Mouse (Mus musculus) left cerebral cortex, postnatal 25 days (tissue): ENCODE data around the gene Dnah2. TPM values are rescaled to one million over a fixed set of nuclear protein-coding genes. Genes with fewer than 3 reads are reported as not detected.

Source experiments
- DNase-seq, 2 experiments: peaks; one replicate each; pipeline ENCODE4 v3.0.0; 2022; ENCODE audit warnings: low spot score in 2 of 2, mixed read lengths in 1 of 2
- intact Hi-C: fragments of 180-260 bp; cut with DNase I; formaldehyde crosslinking; loops from one replicate; pipeline ENCODE4 v1.15.1; 2025
- total RNA-seq, 2 experiments: library from RNA; stranded (reverse); gene quantifications; 2 replicates each; pipeline ENCODE4 v1.2.3; 2021

The Dnah2 gene
- total RNA-seq, 2 experiments from 2014 or later = 3.0 to 3.6 TPM

DNA sequence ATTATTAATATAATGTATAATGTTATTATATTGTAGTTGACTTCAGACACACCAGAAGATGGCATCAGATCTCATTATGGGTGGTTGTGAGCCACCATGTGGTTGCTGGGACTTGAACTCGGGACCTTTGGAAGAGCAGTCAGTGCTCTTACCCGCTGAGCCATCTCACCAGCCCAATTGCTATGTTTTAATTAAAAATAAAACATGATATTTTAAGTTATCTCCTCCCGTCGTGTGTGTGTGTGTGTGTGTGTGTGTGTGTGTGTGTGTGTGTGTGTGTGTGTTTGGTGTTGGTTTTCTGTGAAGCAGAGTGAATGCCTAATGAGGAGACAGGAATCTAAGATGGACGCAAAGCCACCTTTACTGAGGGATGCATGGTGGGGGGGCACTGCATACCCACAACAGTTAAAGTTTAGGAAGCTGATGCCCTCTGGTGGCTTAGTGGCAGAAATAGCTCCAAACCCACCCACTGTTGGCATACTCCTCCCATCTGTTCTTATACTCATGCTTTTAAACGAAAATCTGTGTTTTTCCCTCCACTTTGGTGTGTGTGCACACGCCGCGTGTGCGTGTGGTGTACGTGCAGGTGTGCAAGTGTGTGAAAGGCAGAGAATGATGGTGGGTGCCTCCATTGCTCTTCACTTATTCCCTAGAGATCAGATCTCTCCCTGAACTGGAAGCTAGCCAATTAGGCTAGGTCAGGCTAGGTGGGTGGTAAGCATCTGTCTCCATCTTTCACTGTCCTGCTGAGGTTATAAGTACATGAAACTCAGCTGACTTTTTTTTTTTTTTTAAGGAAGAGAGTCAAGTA, 116.9 kb downstream of the Dnah2 start:
- DNase-seq = peak; percentile 76 to 84
- intact Hi-C loops = loop anchor here (2.0 kb wide), 1 partner anchor 31 kb away; no protein-coding TSS in a partner anchor

- no peak for DNase-seq
- intact Hi-C loops = no loop called here
Observed at GRCm38 (mm10) chr11:69430631-69431030, 118.3 kb downstream of the Dnah2 start.

DNA sequence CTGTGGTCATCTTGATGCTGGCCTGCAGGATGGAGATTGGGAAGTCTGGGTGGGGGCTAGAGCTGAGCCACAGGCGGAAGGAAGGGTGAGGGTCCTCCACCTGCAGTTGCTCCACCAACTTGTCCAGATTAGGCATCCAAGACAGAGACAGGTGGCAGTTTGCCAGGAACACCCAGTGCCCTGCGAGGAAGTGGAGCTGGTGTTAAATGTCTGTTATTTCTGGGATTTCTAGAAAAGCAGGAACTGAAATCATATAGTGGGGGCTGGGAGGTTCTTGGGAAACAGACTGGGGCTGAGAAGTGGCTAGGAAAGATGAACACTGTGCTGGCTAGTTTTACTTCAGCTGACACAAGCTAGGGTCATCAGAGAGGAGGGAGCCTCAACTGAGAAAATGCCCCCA, 119.6 kb downstream of the Dnah2 start:
- DNase-seq = peak in 1 of 2 experiments; percentile 19

GRCm38 (mm10) chr11:69428751-69429150, 120.2 kb downstream of the Dnah2 start:
- intact Hi-C loops = no loop called here
- no peak for DNase-seq

More for the DNA sequence above, 119.6 kb downstream of the Dnah2 start:
- intact Hi-C loops = no loop called here

DNA sequence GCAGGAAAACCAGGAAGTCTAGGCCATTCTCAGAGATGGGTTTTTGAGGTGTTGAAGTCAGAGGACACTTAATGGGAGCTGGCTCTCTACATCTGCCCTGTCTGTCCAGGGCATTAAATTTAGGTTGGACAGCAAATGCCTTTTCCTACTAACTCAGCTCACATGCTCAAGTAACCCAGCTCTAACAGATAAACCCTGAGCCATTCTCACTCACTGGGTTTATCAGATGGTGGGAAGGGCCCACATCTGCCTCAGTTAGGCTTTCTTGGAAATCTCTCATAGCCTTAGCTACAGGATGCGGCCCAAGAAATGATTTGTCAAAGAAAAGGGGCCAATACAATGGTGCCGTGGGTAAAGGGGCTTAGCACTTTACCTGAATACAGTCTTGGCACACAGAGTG, 122.7 kb downstream of the Dnah2 start:
- no peak for DNase-seq
- intact Hi-C loops = no loop called here

- no peak for DNase-seq
- intact Hi-C loops = no loop called here
Observed at GRCm38 (mm10) chr11:69423885-69424284, 125.0 kb downstream of the Dnah2 start.

- no peak for DNase-seq
- intact Hi-C loops = no loop called here
Observed at GRCm38 (mm10) chr11:69422842-69423241, 126.1 kb downstream of the Dnah2 start.

- intact Hi-C loops = no loop called here
- no peak for DNase-seq
Observed at GRCm38 (mm10) chr11:69421131-69421977, 127.6 kb downstream of the Dnah2 start.

DNA sequence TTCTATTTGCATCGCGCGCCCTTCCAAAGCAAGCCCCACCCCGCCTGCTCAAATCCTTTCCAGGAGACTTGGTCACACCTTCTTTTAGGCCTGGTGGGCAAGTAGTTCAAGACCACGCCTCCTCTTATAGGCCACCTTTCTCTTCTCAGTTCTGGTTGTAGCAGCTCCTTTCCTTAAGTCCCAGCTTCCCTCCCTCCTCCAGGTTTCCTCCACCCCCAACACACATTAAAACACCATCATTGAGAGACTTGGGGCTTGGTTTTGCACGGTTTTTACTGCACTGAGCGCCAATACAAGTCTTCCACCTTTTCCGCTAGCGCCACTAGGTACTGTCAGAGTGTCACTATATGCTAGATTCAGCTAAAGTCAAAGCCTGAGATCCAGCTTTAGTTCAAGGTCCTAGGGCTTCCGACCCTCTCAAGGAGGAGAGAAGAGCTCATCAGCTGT, 128.3 kb downstream of the Dnah2 start:
- intact Hi-C loops = no loop called here
- DNase-seq = no peak

GRCm38 (mm10) chr11:69419813-69420553, 128.9 kb downstream of the Dnah2 start:
- intact Hi-C loops = loop anchor here (5.0 kb wide), 1 partner anchor 323 kb away; the partner anchor contains the start of gene Per1
- DNase-seq = no peak

DNA sequence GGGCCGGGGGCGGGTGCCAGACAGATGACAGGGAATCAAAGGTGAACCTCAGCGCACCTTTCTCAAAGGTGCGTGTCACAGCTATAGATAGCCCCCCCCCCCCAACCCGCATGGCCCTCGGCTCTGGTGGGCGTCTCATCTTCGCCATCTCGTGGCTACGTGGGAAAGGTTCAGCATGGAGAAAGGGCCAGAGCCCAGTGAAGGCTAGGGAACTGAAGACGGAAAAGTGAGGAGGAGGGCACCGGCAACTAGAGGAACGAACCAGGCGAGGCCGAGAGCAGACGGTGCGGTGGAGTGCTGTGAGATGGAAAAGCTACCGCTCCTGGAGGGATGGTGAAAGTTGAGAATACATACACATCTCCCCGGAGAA, 129.5 kb downstream of the Dnah2 start:
- DNase-seq = peak; percentile 57 to 78
- intact Hi-C loops = loop anchor here (5.0 kb wide), 1 partner anchor 322 kb away; the partner anchor contains the start of gene Per1

GRCm38 (mm10) chr11:69418481-69419442, 130.1 kb downstream of the Dnah2 start:
- peak; percentile 91 to 98 for DNase-seq
- intact Hi-C loops = loop anchor here (1.0 to 5.0 kb wide), 2 partner anchors 8 to 321 kb away; partner anchors contain the start of gene Per1

DNA sequence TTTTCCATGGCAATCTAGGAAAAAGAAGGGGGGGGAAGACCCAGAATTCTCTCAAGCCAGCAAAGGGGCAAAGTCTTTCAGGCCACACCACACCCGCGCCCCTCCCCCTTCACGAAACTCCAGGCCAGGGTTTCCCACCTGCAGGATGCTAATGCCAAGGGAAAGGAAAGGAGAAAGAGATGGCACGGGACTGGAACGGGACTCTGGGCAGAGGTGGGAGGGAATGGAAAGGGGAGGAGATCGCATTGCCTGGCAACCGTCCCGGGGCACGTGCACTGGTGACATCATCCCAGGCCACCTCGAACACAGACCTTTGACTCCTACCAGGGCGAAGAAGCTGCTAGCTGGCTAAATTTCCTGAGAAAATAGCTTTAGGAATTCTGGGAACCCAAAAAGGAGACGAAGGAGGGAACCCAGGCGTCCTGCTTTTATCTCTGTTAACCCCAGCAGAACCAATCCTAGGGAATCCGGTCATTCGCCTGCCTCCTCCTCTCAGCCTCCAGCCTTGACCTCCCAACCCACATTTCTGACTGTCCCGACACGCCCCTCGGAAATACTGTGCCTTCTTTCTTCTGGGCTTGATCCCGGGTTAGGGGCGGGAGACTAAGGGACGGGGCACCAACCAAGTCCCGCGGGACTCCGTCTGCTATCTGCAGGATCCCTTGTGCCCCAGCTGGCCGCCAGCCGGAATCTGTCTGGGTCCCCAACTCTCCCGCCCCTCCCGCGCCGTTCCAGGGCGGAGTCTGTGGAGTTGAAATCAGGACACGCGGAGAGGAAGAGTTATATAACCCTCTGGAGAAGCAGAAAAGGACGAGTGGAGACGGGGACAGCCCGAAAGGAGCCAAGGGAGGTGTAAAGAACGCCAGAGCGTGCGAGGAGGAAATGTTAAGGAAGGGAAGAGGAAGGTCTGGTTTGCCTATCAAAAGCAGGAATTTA, 131.2 kb downstream of the Dnah2 start:
- DNase-seq = peak; percentile 87 to 96
- intact Hi-C loops = loop anchor here (1.0 to 5.0 kb wide), 2 partner anchors 7 to 320 kb away; partner anchors contain the start of gene Per1

- intact Hi-C loops = loop anchor here (5.0 kb wide), 1 partner anchor 320 kb away; the partner anchor contains the start of gene Per1
- no peak for DNase-seq
Observed at GRCm38 (mm10) chr11:69416921-69417448, 131.9 kb downstream of the Dnah2 start.

- DNase-seq = no peak
- intact Hi-C loops = loop anchor here (5.0 kb wide), 1 partner anchor 319 kb away; the partner anchor contains the start of gene Per1
Observed at GRCm38 (mm10) chr11:69416509-69416908, 132.4 kb downstream of the Dnah2 start.

- intact Hi-C loops = loop anchor here (5.0 kb wide), 1 partner anchor 319 kb away; the partner anchor contains the start of gene Per1
- DNase-seq = peak in 1 of 2 experiments; percentile 37
Observed at GRCm38 (mm10) chr11:69415668-69416451, 133.1 kb downstream of the Dnah2 start.
